Mouse (Mus musculus) intestine, postnatal 0 days (tissue): ENCODE measurements at regions not wholly inside any gene's neighbourhood (a gene's known extent, or its start where the extent isn't known, plus 50 kb on each side); places are given as distances from the start of the nearest gene placed in this dataset.

Experiments
- ATAC-seq: fragments of 200-750 bp; cut with Nextera tagmentation; 2 replicates; pipeline ENCODE4 v1.8.0; 2017; ENCODE audit warnings: mild to moderate bottlenecking, moderate TSS enrichment, moderate library complexity
- H3K27ac ChIP-seq: fragments of 300-500 bp; sonication (generic); 2 replicates; pipeline ENCODE4 v1.5.1; 2014; ENCODE audit warnings: mild to moderate bottlenecking, low read depth, low read length, moderate library complexity
- H3K27me3 ChIP-seq: fragments of 300-500 bp; sonication (generic); replicated peaks from 2 replicates; pipeline ENCODE4 v1.6.1; 2014; ENCODE audit warnings: low read length, mixed read lengths; ENCODE audit not compliant: control insufficient read depth, insufficient read depth
- H3K36me3 ChIP-seq: fragments of 300-500 bp; sonication (generic); 2 replicates; pipeline ENCODE4 v1.6.1; 2014; ENCODE audit warnings: mild to moderate bottlenecking, moderate library complexity; ENCODE audit not compliant: control insufficient read depth, insufficient read depth
- H3K4me1 ChIP-seq: fragments of 300-500 bp; sonication (generic); replicated peaks from 2 replicates; pipeline ENCODE4 v1.6.1; 2014; ENCODE audit warnings: antibody characterized with exemption, low read length, mixed read lengths; ENCODE audit not compliant: control insufficient read depth, insufficient read depth
- H3K4me2 ChIP-seq: fragments of 300-500 bp; sonication (generic); replicated peaks from 2 replicates; pipeline ENCODE4 v1.6.1; 2014; ENCODE audit warnings: low read depth, mild to moderate bottlenecking, moderate library complexity
- H3K4me3 ChIP-seq: fragments of 300-500 bp; sonication (generic); 2 replicates; pipeline ENCODE4 v1.5.1; 2014; ENCODE audit warnings: low read depth, low read length
- H3K9ac ChIP-seq: fragments of 300-500 bp; sonication (generic); 2 replicates; pipeline ENCODE4 v1.6.1; 2014; ENCODE audit warnings: mild to moderate bottlenecking, low read depth, low read length
- H3K9me3 ChIP-seq: fragments of 300-500 bp; sonication (generic); 2 replicates; pipeline ENCODE4 v1.6.1; 2016; ENCODE audit warnings: mixed run types; ENCODE audit not compliant: control insufficient read depth
- CTCF ChIP-seq: sonication (generic); IDR thresholded peaks from 2 replicates; pipeline ENCODE4 v1.5.1; 2016; ENCODE audit warnings: low read depth, mild to moderate bottlenecking, control low read depth, antibody characterized with exemption, moderate library complexity
- WGBS: fragments of 180-500 bp; shearing (Covaris S2); extraction: QIAGEN DNeasy Blood & Tissue Kit; methylation state at CpG from one replicate; pipeline ENCODE4 v1.1.7; 2014; 5-methylcytosine and 5-hydroxymethylcytosine counted together

GRCm38 (mm10) chr4:140405427-140405826 lies 158.8 kb upstream of the Igsf21 start:
- Histone ChIP-seq H3K9ac (no peak overlapping the region), H3K4me2 (no peak overlapping the region), H3K27me3 (no peaks in the 10 kb centered on the region), H3K4me1 (no peaks in the 10 kb centered on the region), H3K4me3 (no peak overlapping the region), H3K27ac (no peak overlapping the region), H3K9me3 (no peaks in the 10 kb centered on the region), H3K36me3 (no peaks in the 10 kb centered on the region)
- 74% methylated on average over 9 of the region's 9 CpGs for WGBS
- no peak for ATAC-seq
- TF ChIP-seq CTCF = no peak

GRCm38 (mm10) chr4:140403128-140403527 lies 156.5 kb upstream of the Igsf21 start:
- Histone ChIP-seq H3K4me2 (no peak overlapping the region), H3K9me3 (no peaks in the 10 kb centered on the region), H3K27me3 (no peaks in the 10 kb centered on the region), H3K9ac (no peak overlapping the region), H3K4me3 (no peak overlapping the region), H3K36me3 (no peaks in the 10 kb centered on the region), H3K4me1 (no peaks in the 10 kb centered on the region), H3K27ac (no peak overlapping the region)
- ATAC-seq = no peak
- 36% methylated on average over 8 of the region's 8 CpGs for WGBS
- TF ChIP-seq CTCF = no peak

- no peak for TF ChIP-seq CTCF
- no peak overlapping the region for H3K4me2 ChIP-seq
- H3K4me3 ChIP-seq = no peak overlapping the region
- no peak overlapping the region for H3K27ac ChIP-seq
- no peaks in the 10 kb centered on the region for H3K36me3 ChIP-seq
- WGBS = 62% methylated on average over 7 of the region's 7 CpGs
- no peaks in the 10 kb centered on the region for H3K9me3 ChIP-seq
- ATAC-seq = no peak
- H3K9ac ChIP-seq = no peak overlapping the region
- H3K27me3 ChIP-seq = no peaks in the 10 kb centered on the region
- H3K4me1 ChIP-seq = no peaks in the 10 kb centered on the region
These were observed 155.7 kb upstream of the Igsf21 start for GRCm38 (mm10) chr4:140402319-140402718.

- 83% methylated on average over 10 of the region's 10 CpGs for WGBS
These were observed 155.0 kb upstream of the Igsf21 start for GRCm38 (mm10) chr4:140401632-140402031.

GRCm38 (mm10) chr4:140396548-140396947 lies 150.0 kb upstream of the Igsf21 start:
- ATAC-seq = no peak
- Histone ChIP-seq H3K4me3 (no peak overlapping the region), H3K27ac (no peak overlapping the region), H3K9ac (no peak overlapping the region), H3K4me1 (no peaks in the 10 kb centered on the region), H3K9me3 (no peaks in the 10 kb centered on the region), H3K27me3 (no peaks in the 10 kb centered on the region), H3K4me2 (no peak overlapping the region), H3K36me3 (no peaks in the 10 kb centered on the region)
- WGBS = 47% methylated on average over 8 of the region's 8 CpGs
- no peak for TF ChIP-seq CTCF

More at GRCm38 (mm10) chr4:140401632-140402031, 155.0 kb upstream of the Igsf21 start:
- Histone ChIP-seq H3K27ac (no peak overlapping the region), H3K4me2 (no peak overlapping the region), H3K9ac (no peak overlapping the region), H3K27me3 (no peaks in the 10 kb centered on the region), H3K36me3 (no peaks in the 10 kb centered on the region), H3K4me3 (no peak overlapping the region), H3K9me3 (no peaks in the 10 kb centered on the region), H3K4me1 (no peaks in the 10 kb centered on the region)
- no peak for ATAC-seq
- no peak for TF ChIP-seq CTCF

GRCm38 (mm10) chr4:140392290-140392689 lies 145.7 kb upstream of the Igsf21 start:
- no peak overlapping the region for H3K4me2 ChIP-seq
- WGBS = 21% methylated on average over 7 of the region's 7 CpGs
- ATAC-seq = no peak
- H3K27me3 ChIP-seq = no peaks in the 10 kb centered on the region
- no peak overlapping the region for H3K4me3 ChIP-seq
- TF ChIP-seq CTCF = no peak
- H3K36me3 ChIP-seq = no peaks in the 10 kb centered on the region
- H3K27ac ChIP-seq = no peak overlapping the region
- H3K4me1 ChIP-seq = no peaks in the 10 kb centered on the region
- H3K9ac ChIP-seq = no peak overlapping the region
- H3K9me3 ChIP-seq = no peaks in the 10 kb centered on the region

GRCm38 (mm10) chr4:140390684-140391234 lies 144.2 kb upstream of the Igsf21 start:
- WGBS = 23% methylated on average over 12 of the region's 12 CpGs

More at GRCm38 (mm10) chr4:140390684-140391234, 144.2 kb upstream of the Igsf21 start:
- Histone ChIP-seq H3K4me3 (no peak overlapping the region), H3K4me2 (no peak overlapping the region), H3K27ac (no peak overlapping the region), H3K27me3 (no peaks in the 10 kb centered on the region), H3K4me1 (no peaks in the 10 kb centered on the region), H3K9ac (no peak overlapping the region), H3K36me3 (no peaks in the 10 kb centered on the region), H3K9me3 (no peaks in the 10 kb centered on the region)
- no peak for ATAC-seq
- no peak for TF ChIP-seq CTCF
